Mouse (Mus musculus) neural tube, embryonic 14.5 days (tissue): ENCODE measurements at regions not wholly inside any gene's neighbourhood (a gene's known extent, or its start where the extent isn't known, plus 50 kb on each side); places are given as distances from the start of the nearest gene placed in this dataset.
A peak's percentile ranks its signal among the peaks of the same experiment; 100 is the strongest.

Experiments
- ATAC-seq: fragments of 200-750 bp; cut with Nextera tagmentation; 2 replicates; pipeline ENCODE4 v1.8.0; 2017; ENCODE audit warnings: low read depth, mild to moderate bottlenecking, moderate TSS enrichment, moderate library complexity
- H3K27ac ChIP-seq: fragments of 300-500 bp; sonication (generic); 2 replicates; pipeline ENCODE4 v1.5.1; 2014; ENCODE audit warnings: low read depth, mild to moderate bottlenecking, control low read depth, low read length, moderate library complexity, mixed read lengths
- H3K27me3 ChIP-seq: fragments of 300-500 bp; sonication (generic); 2 replicates; pipeline ENCODE4 v1.6.1; 2014; ENCODE audit warnings: low read length; ENCODE audit not compliant: control insufficient read depth, insufficient read depth
- H3K36me3 ChIP-seq: fragments of 300-500 bp; sonication (generic); 2 replicates; pipeline ENCODE4 v1.6.1; 2014; ENCODE audit warnings: low read length, mixed read lengths; ENCODE audit not compliant: control insufficient read depth, insufficient read depth
- H3K4me1 ChIP-seq: fragments of 300-500 bp; sonication (generic); 2 replicates; pipeline ENCODE4 v1.6.1; 2014; ENCODE audit warnings: low read length; ENCODE audit not compliant: control insufficient read depth, insufficient read depth
- H3K4me2 ChIP-seq: fragments of 300-500 bp; sonication (generic); 2 replicates; pipeline ENCODE4 v1.6.1; 2014; ENCODE audit warnings: mild to moderate bottlenecking, low read depth, low read length, control low read depth
- H3K4me3 ChIP-seq: fragments of 300-500 bp; sonication (generic); 2 replicates; pipeline ENCODE4 v1.5.1; 2014; ENCODE audit warnings: low read depth, low read length, control low read depth, mixed read lengths
- H3K9ac ChIP-seq: fragments of 300-500 bp; sonication (generic); replicated peaks from 2 replicates; pipeline ENCODE4 v1.6.1; 2014; ENCODE audit warnings: low read depth, mild to moderate bottlenecking, control low read depth, low read length, mixed read lengths
- H3K9me3 ChIP-seq: fragments of 300-500 bp; sonication (generic); 2 replicates; pipeline ENCODE4 v1.6.1; 2016; ENCODE audit warnings: low read length; ENCODE audit not compliant: control insufficient read depth
- WGBS: fragments of 180-500 bp; shearing (Covaris S2); extraction: QIAGEN DNeasy Blood & Tissue Kit; methylation state at CpG from one replicate; pipeline ENCODE4 v1.1.7; 2014; 5-methylcytosine and 5-hydroxymethylcytosine counted together

DNA sequence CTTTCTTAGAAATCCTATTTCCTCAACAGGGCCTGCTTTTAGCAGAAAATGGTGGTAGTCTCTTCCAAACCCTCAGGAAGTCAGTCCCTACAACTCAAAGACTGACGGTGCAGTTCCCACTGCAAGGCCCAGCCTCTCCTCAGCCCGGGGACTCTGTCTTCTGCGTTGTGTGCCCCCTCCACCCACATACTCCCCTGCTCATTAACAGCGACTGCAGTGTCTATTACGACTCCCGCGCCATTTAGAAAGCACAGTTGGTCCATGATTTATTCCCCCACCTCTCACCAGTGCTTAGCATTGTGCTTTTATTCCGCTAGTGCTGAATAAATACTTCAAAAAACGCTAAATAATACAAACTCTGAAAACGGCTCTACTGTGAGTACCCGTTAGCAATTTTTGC lies 230.9 kb upstream of the Hes1 start:
- H3K9ac ChIP-seq, result no peak overlapping the region
- H3K4me3 ChIP-seq, result no peak overlapping the region
- no peaks in the 10 kb centered on the region for H3K36me3 ChIP-seq
- no peak overlapping the region for H3K4me2 ChIP-seq
- no peak overlapping the region for H3K27ac ChIP-seq
- ATAC-seq, result peak; percentile 45; the same call in 1 of the 2 replicates
- no peaks in the 10 kb centered on the region for H3K9me3 ChIP-seq
- WGBS, result 18% methylated on average over 11 of the region's 11 CpGs
- H3K4me1 ChIP-seq, result peaks cover 12% of the 10 kb centered on the region
- no peaks in the 10 kb centered on the region for H3K27me3 ChIP-seq

DNA sequence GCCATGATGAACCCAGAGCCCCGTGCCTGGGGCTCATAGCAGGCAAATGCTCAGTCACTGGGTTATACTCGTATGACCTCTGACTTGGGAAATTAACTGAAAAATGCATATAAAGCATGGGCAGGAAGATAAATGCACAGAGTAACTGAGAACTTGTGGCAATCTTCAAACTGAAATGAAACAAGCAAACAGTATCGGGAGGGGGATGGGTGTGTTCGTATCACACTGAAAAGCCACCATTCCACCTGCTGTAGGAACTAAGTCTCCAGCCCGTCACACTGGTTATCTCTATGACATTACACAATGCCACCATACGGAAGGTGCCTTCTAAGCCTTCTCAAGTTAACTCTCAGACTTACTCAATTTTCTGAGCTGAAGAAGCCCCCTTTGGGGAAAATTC lies 230.3 kb upstream of the Hes1 start:
- no peak overlapping the region for H3K4me3 ChIP-seq
- no peak overlapping the region for H3K9ac ChIP-seq
- no peaks in the 10 kb centered on the region for H3K9me3 ChIP-seq
- no peak for ATAC-seq
- H3K36me3 ChIP-seq, result no peaks in the 10 kb centered on the region
- peaks cover 12% of the 10 kb centered on the region for H3K4me1 ChIP-seq
- H3K27me3 ChIP-seq, result no peaks in the 10 kb centered on the region
- no peak overlapping the region for H3K4me2 ChIP-seq
- no peak overlapping the region for H3K27ac ChIP-seq
- 71% methylated on average over 6 of the region's 6 CpGs for WGBS

DNA sequence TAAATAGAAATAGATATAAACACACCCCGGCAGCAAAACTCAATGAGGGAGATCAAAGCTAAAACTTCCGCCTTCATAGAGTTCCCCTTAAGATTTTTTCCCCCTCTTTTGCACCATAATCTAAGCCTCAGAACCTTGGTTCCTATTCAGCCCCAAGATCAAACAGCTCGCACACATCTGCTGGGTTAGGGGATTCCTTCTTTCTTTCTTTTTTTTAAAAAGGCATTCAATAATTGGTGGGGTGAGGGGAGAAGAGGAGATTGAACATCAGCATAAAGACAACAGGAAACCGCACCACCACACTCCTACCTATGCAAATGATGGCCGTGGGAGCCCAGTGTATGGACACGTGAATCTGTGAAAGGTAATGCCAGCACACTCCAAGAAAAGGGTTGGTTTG lies 229.5 kb upstream of the Hes1 start:
- no peak overlapping the region for H3K9ac ChIP-seq
- H3K4me1 ChIP-seq, result peaks cover 15% of the 10 kb centered on the region
- no peaks in the 10 kb centered on the region for H3K36me3 ChIP-seq
- H3K27me3 ChIP-seq, result no peaks in the 10 kb centered on the region
- no peaks in the 10 kb centered on the region for H3K9me3 ChIP-seq
- H3K27ac ChIP-seq, result no peak overlapping the region
- H3K4me2 ChIP-seq, result no peak overlapping the region
- 63% methylated on average over 6 of the region's 6 CpGs for WGBS
- H3K4me3 ChIP-seq, result no peak overlapping the region
- ATAC-seq, result no peak

DNA sequence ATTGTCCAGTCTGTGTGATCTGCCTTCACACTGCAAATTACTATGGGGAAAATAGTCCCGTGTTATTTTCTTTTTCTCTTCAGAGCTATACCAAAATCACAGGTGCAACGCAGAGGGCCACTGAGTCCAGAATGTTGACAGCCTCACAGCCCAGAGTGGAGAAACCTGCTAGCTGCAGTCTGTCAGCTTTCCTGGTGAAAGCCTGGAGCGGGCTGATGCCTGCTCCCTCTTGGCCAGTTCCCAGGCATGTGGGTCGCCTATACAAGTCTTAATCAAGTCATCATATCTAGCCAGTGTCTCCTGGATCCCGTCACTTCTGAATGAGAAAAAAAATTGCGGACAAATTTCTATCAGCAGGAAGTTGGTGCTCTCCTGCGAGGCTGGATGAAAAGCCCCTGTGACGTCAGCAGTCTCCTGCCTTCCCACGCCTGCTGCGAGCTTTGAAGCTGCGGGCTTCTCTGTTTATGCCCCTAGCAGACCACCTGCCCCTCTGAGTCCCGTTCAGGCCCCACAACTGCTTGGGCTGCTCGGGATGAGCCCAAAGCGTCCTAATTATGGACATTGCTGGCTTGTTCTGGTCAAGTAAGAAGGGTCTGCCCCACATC lies 227.1 kb upstream of the Hes1 start:
- Histone ChIP-seq H3K36me3 (no peaks in the 10 kb centered on the region), H3K27ac (no peak overlapping the region), H3K4me3 (peak overlapping the region; percentile 14; the same call in 1 of the 2 replicates), H3K27me3 (peaks cover 8% of the 10 kb centered on the region), H3K4me2 (peak overlapping the region; percentile 52), H3K4me1 (peaks cover 15% of the 10 kb centered on the region), H3K9me3 (no peaks in the 10 kb centered on the region), H3K9ac (peak overlapping the region; percentile 37; the same call in 1 of the 2 replicates)
- 5% methylated on average over 14 of the region's 14 CpGs for WGBS
- ATAC-seq, result peak; percentile 32; the same call in 1 of the 2 replicates

DNA sequence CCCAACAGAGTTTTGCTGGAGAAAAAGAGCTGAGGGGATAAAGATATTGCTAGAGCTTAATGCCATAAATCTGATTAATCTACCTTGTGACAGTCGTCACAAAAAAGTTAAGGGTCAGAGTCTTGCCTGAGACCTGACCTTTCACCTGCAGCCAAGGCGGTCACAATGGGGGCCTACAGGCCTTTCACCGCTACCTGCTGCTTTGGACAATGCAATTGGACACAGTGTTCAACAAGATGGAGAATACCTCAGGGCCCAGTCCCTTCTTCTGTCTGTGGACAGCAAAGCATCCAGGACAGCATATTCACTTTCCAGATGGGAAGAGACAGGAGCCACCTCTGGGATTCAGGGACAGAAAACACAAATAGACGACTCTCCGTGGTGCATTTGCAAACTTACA lies 226.3 kb upstream of the Hes1 start:
- H3K27ac ChIP-seq, result no peak overlapping the region
- WGBS, result 11% methylated on average over 5 of the region's 5 CpGs
- peaks cover 8% of the 10 kb centered on the region for H3K27me3 ChIP-seq
- H3K9me3 ChIP-seq, result no peaks in the 10 kb centered on the region
- peaks cover 15% of the 10 kb centered on the region for H3K4me1 ChIP-seq
- no peak overlapping the region for H3K4me2 ChIP-seq
- no peak for ATAC-seq
- no peak overlapping the region for H3K9ac ChIP-seq
- no peak overlapping the region; the same call in 1 of the 2 replicates for H3K4me3 ChIP-seq
- no peaks in the 10 kb centered on the region for H3K36me3 ChIP-seq

DNA sequence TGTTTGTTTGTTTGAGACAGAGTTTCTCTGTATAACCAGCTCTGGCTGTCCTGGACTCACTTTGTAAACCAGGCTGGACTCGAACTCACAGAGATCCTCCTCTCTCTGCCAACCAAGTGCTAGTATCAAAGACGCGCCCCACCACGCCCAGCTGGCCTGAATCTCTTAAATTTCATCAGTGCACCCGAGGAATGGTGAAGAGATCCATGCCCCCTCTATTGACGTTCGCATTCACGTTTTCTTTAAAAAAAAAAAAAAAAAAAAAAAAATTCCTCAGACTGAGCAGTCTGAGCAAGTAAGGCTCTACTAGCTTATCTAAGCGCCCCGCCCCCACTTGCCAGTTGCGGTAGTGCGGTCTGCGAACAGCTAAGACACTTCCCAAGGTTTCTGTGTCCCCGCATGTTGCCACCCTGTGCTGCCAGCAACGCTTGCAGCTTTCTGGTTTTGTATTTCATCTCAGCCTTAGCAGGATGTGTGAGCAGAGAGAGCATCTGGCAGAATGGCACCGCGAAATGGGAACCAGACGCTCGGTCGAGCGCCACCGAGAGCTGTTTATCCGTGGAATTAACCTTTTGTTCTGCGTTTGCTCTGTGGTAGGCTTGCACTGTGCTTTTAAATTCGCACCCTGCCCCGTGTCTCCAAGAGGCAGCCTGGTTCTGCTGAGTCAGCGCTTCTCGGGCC lies 225.1 kb upstream of the Hes1 start:
- H3K27me3 ChIP-seq, result peaks cover 8% of the 10 kb centered on the region
- 9% methylated on average over 28 of the region's 28 CpGs for WGBS
- peaks cover 12% of the 10 kb centered on the region; the same call in 1 of the 2 replicates for H3K4me1 ChIP-seq
- peak overlapping the region; percentile 16 for H3K4me3 ChIP-seq
- no peaks in the 10 kb centered on the region for H3K36me3 ChIP-seq
- peak overlapping the region; percentile 49 for H3K4me2 ChIP-seq
- H3K9ac ChIP-seq, result peak overlapping the region; percentile 42; the same call in 1 of the 2 replicates
- no peak overlapping the region; the same call in 1 of the 2 replicates for H3K27ac ChIP-seq
- no peaks in the 10 kb centered on the region for H3K9me3 ChIP-seq
- ATAC-seq, result peak; percentile 44; the same call in 1 of the 2 replicates

DNA sequence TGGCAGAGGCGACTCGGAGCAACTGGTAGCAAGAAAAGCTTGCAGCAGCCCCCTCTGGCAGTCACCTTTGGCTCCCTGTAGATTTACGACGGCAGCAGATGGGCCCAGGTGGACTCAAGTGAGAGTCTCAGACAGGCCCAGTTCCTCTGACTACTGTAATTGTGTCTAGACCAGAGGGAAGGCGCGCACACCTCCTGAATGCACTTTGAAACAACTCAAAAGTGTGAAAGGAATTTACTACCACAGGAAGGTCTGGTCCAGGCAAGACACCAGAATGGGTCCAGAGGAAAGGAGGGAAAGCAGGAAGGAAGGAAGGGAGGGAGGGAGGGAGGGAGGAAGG lies 224.6 kb upstream of the Hes1 start:
- peak overlapping the region; percentile 49 for H3K4me2 ChIP-seq
- no peaks in the 10 kb centered on the region for H3K9me3 ChIP-seq
- H3K4me3 ChIP-seq, result peak overlapping the region; percentile 16
- H3K4me1 ChIP-seq, result peaks cover 12% of the 10 kb centered on the region; the same call in 1 of the 2 replicates
- peak; percentile 16; the same call in 1 of the 2 replicates for ATAC-seq
- WGBS, result 14% methylated on average over 6 of the region's 6 CpGs
- 0 out of 2 replicates have a peak overlapping the region, but pooled peaks have one; percentile 42 for H3K9ac ChIP-seq
- H3K27ac ChIP-seq, result no peak overlapping the region; the same call in 1 of the 2 replicates
- peaks cover 8% of the 10 kb centered on the region for H3K27me3 ChIP-seq
- H3K36me3 ChIP-seq, result no peaks in the 10 kb centered on the region

DNA sequence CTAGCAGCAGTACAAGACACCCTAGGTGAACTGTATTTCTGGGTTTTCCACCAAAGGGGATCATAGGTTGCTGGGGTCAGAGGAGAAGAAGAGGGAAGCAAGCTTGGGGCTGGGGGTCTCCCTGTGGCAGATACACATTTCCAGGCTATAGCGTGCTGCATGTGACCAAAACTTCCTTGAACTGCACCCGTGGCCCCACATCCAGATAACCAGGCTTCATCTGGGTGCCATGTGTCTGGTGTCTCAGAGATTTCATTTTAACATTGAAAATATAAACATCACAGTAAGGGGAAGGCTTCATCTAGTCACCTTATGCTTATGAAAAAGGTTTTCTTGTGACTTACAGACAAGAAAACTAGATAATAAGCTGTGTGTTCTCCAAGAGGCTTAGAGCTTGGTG lies 223.8 kb upstream of the Hes1 start:
- 81% methylated on average over 2 of the region's 2 CpGs for WGBS
- H3K4me1 ChIP-seq, result peaks cover 12% of the 10 kb centered on the region; the same call in 1 of the 2 replicates
- H3K9ac ChIP-seq, result no peak overlapping the region
- H3K36me3 ChIP-seq, result no peaks in the 10 kb centered on the region
- H3K9me3 ChIP-seq, result no peaks in the 10 kb centered on the region
- H3K27ac ChIP-seq, result no peak overlapping the region
- no peak overlapping the region for H3K4me2 ChIP-seq
- H3K4me3 ChIP-seq, result no peak overlapping the region
- peaks cover 8% of the 10 kb centered on the region for H3K27me3 ChIP-seq
- ATAC-seq, result no peak

DNA sequence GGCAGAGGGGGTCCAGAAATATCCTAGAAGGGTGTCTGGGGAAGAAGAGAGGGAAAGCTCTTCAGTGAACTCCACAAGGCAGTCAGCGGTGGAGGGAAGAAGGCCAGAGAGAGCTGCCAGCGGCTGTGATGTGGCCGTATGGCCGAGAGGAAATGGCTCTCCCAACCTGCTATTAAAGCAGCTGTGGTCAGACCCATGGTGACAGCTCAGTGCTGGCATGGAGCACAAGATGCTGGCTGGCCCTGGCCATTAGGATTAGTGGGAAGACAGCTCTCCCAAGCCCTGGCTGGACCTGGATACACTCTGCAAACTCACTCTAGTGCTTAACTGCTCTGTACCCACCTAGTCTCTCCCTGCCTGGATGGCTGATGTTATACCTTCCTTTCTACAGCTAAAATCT lies 223.1 kb upstream of the Hes1 start:
- no peak overlapping the region for H3K9ac ChIP-seq
- no peaks in the 10 kb centered on the region for H3K36me3 ChIP-seq
- peaks cover 12% of the 10 kb centered on the region; the same call in 1 of the 2 replicates for H3K4me1 ChIP-seq
- H3K27ac ChIP-seq, result no peak overlapping the region
- no peak overlapping the region for H3K4me2 ChIP-seq
- ATAC-seq, result no peak
- H3K9me3 ChIP-seq, result no peaks in the 10 kb centered on the region
- 46% methylated on average over 4 of the region's 4 CpGs for WGBS
- H3K4me3 ChIP-seq, result no peak overlapping the region
- peaks cover 8% of the 10 kb centered on the region for H3K27me3 ChIP-seq
